Mouse (Mus musculus): ENCODE results near the gene Cdk5r1.

Gene Cdk5r1

GRCm38 (mm10) chr11:80524213-80524612, 47.4 kb downstream of the Cdk5r1 start:
- in situ Hi-C loops (cut with MboI; ENCODE audit: unreplicated experiment in 2 of 2), result loop anchor here in 1 of 2 experiments (10.0 kb wide), 1 partner anchor 49 kb away; the partner anchor contains the start of gene Cdk5r1

- in situ Hi-C loops (cut with MboI; ENCODE audit: unreplicated experiment in 2 of 2), result loop anchor here (5.0 to 10.0 kb wide), 2 partner anchors 50 to 53 kb away; partner anchors contain the start of gene Cdk5r1 (in 2 of the 2)
Measured at GRCm38 (mm10) chr11:80527697-80528096, 50.9 kb downstream of the Cdk5r1 start.

- in situ Hi-C loops (cut with MboI; ENCODE audit: unreplicated experiment in 2 of 2), result loop anchor here (5.0 to 10.0 kb wide), 2 partner anchors 52 to 54 kb away; partner anchors contain the start of gene Cdk5r1 (in 2 of the 2)
Measured at GRCm38 (mm10) chr11:80529149-80529548, 52.3 kb downstream of the Cdk5r1 start.

Measured in v-Abl transformed pro-B cells (cell line).